Mouse (Mus musculus) midbrain, embryonic 14.5 days (tissue): ENCODE measurements around the gene Aco2. TPM values are rescaled to one million over a fixed set of nuclear protein-coding genes. Genes with fewer than 3 reads are reported as not detected.
A peak's percentile ranks its signal among the peaks of the same experiment; 100 is the strongest.

Experiments used
- ATAC-seq: fragments of 200-750 bp; cut with Nextera tagmentation; 2 replicates; pipeline ENCODE4 v1.8.0; 2017; ENCODE audit warnings: moderate number of reproducible peaks, moderate library complexity; ENCODE audit not compliant: low FRiP score, low TSS enrichment
- DNase-seq: peaks from one replicate; pipeline ENCODE4 v3.0.0-alpha.2; 2015
- H3K27ac ChIP-seq: fragments of 300-500 bp; sonication (generic); replicated peaks from 2 replicates; pipeline ENCODE4 v1.5.1; 2014; ENCODE audit warnings: mild to moderate bottlenecking, low read depth, low read length, moderate library complexity
- H3K27me3 ChIP-seq: fragments of 300-500 bp; sonication (generic); 2 replicates; pipeline ENCODE4 v1.6.1; 2014; ENCODE audit warnings: low read length, control low read depth, mixed read lengths; ENCODE audit not compliant: control insufficient read depth, insufficient read depth
- H3K36me3 ChIP-seq: fragments of 300-500 bp; sonication (generic); 2 replicates; pipeline ENCODE4 v1.6.1; 2014; ENCODE audit warnings: low read length, control low read depth; ENCODE audit not compliant: control insufficient read depth, insufficient read depth
- H3K4me1 ChIP-seq: fragments of 300-500 bp; sonication (generic); 2 replicates; pipeline ENCODE4 v1.6.1; 2014; ENCODE audit warnings: mild to moderate bottlenecking, antibody characterized with exemption, low read length, control low read depth; ENCODE audit not compliant: control insufficient read depth, insufficient read depth
- H3K4me2 ChIP-seq: fragments of 300-500 bp; sonication (generic); 2 replicates; pipeline ENCODE4 v1.6.1; 2014; ENCODE audit warnings: mild to moderate bottlenecking, low read length, moderate library complexity
- H3K4me3 ChIP-seq: fragments of 300-500 bp; sonication (generic); replicated peaks from 2 replicates; pipeline ENCODE4 v1.5.1; 2014; ENCODE audit warnings: low read depth, low read length
- H3K9ac ChIP-seq: fragments of 300-500 bp; sonication (generic); replicated peaks from 2 replicates; pipeline ENCODE4 v1.6.1; 2014; ENCODE audit warnings: mild to moderate bottlenecking, low read length, moderate library complexity
- H3K9me3 ChIP-seq: fragments of 300-500 bp; sonication (generic); 2 replicates; pipeline ENCODE4 v1.6.1; 2016; ENCODE audit warnings: low read length, control low read depth, mixed read lengths; ENCODE audit not compliant: control insufficient read depth
- WGBS: fragments of 180-500 bp; shearing (Covaris S2); extraction: QIAGEN DNeasy Blood & Tissue Kit; methylation state at CpG from one replicate; pipeline ENCODE4 v1.1.7; 2014; 5-methylcytosine and 5-hydroxymethylcytosine counted together
- polyA plus RNA-seq: library from polyadenylated mRNA; unstranded; fragments of >200 nt; fragmentation: Nextera tagmentation; extraction: Ambion mirVana; gene quantifications from 2 replicates; pipeline ENCODE4 v1.2.1, GENCODE M21; 2014

Aco2 gene
- polyA plus RNA-seq, 1 experiment from 2014 or later = 221 TPM

GRCm38 (mm10) chr15:81954151-81954583 lies 82.1 kb downstream of the Aco2 start:
- Histone ChIP-seq H3K27ac (no peak overlapping the region), H3K4me1 (no peaks in the 10 kb centered on the region), H3K4me3 (no peak overlapping the region), H3K27me3 (no peaks in the 10 kb centered on the region), H3K9ac (no peak overlapping the region), H3K9me3 (no peaks in the 10 kb centered on the region), H3K4me2 (no peak overlapping the region), H3K36me3 (peaks cover 47% of the 10 kb centered on the region)
- 95% methylated on average over 9 of the region's 9 CpGs for WGBS
- DNase-seq (no peak), ATAC-seq (no peak)

- no peak for DNase-seq
- Histone ChIP-seq H3K4me3 (no peak overlapping the region), H3K36me3 (peaks cover 41% of the 10 kb centered on the region), H3K9ac (no peak overlapping the region), H3K27ac (no peak overlapping the region), H3K27me3 (no peaks in the 10 kb centered on the region), H3K4me1 (no peaks in the 10 kb centered on the region), H3K9me3 (no peaks in the 10 kb centered on the region), H3K4me2 (no peak overlapping the region)
- no peak for ATAC-seq
- 94% methylated on average over 6 of the region's 6 CpGs for WGBS
These were observed 82.6 kb downstream of the Aco2 start for GRCm38 (mm10) chr15:81954716-81955115.

GRCm38 (mm10) chr15:81955414-81955813 lies 83.3 kb downstream of the Aco2 start:
- H3K9me3 ChIP-seq = no peaks in the 10 kb centered on the region
- H3K27me3 ChIP-seq = no peaks in the 10 kb centered on the region
- H3K4me3 ChIP-seq = no peak overlapping the region
- H3K9ac ChIP-seq = no peak overlapping the region
- H3K27ac ChIP-seq = no peak overlapping the region
- WGBS = 93% methylated on average over 15 of the region's 15 CpGs
- DNase-seq = no peak
- no peaks in the 10 kb centered on the region for H3K4me1 ChIP-seq
- H3K4me2 ChIP-seq = no peak overlapping the region
- no peak for ATAC-seq
- peaks cover 39% of the 10 kb centered on the region for H3K36me3 ChIP-seq

GRCm38 (mm10) chr15:81956457-81956856 lies 84.3 kb downstream of the Aco2 start:
- Histone ChIP-seq H3K4me3 (no peak overlapping the region), H3K4me1 (no peaks in the 10 kb centered on the region), H3K27me3 (no peaks in the 10 kb centered on the region), H3K4me2 (no peak overlapping the region), H3K9ac (no peak overlapping the region), H3K36me3 (peaks cover 31% of the 10 kb centered on the region), H3K9me3 (no peaks in the 10 kb centered on the region), H3K27ac (no peak overlapping the region)
- DNase-seq (peak; percentile 51), ATAC-seq (no peak)
- WGBS = 53% methylated on average over 8 of the region's 8 CpGs

GRCm38 (mm10) chr15:81957598-81957997 lies 85.5 kb downstream of the Aco2 start:
- no peak overlapping the region for H3K9ac ChIP-seq
- no peaks in the 10 kb centered on the region for H3K27me3 ChIP-seq
- 90% methylated on average over 11 of the region's 11 CpGs for WGBS

GRCm38 (mm10) chr15:81958906-81959305 lies 86.8 kb downstream of the Aco2 start:
- WGBS = 93% methylated on average over 3 of the region's 3 CpGs
- Histone ChIP-seq H3K36me3 (peaks cover 15% of the 10 kb centered on the region), H3K27me3 (no peaks in the 10 kb centered on the region), H3K9me3 (no peaks in the 10 kb centered on the region), H3K27ac (no peak overlapping the region), H3K4me1 (no peaks in the 10 kb centered on the region), H3K4me3 (no peak overlapping the region), H3K9ac (no peak overlapping the region), H3K4me2 (no peak overlapping the region)
- ATAC-seq (no peak), DNase-seq (no peak)

More at GRCm38 (mm10) chr15:81957598-81957997, 85.5 kb downstream of the Aco2 start:
- Histone ChIP-seq H3K4me3 (no peak overlapping the region), H3K4me2 (no peak overlapping the region), H3K27ac (no peak overlapping the region), H3K4me1 (no peaks in the 10 kb centered on the region), H3K9me3 (no peaks in the 10 kb centered on the region), H3K36me3 (peaks cover 21% of the 10 kb centered on the region)
- DNase-seq = no peak
- ATAC-seq = no peak

- Histone ChIP-seq H3K4me3 (peak within 1 kb of the TSS; percentile 59), H3K36me3 (peaks cover 2% of the 10 kb centered on the region), H3K9me3 (no peaks in the 10 kb centered on the region), H3K9ac (peak within 1 kb of the TSS; percentile 70), H3K27me3 (no peaks in the 10 kb centered on the region), H3K27ac (peak within 1 kb of the TSS; percentile 89), H3K4me1 (no peaks in the 10 kb centered on the region), H3K4me2 (peak within 1 kb of the TSS; percentile 95)
- WGBS = under 1% methylated on average over 76 of the region's 77 CpGs
- ATAC-seq (peak; percentile 96), DNase-seq (peak; percentile 99)
These were observed 88.3 kb downstream of the Aco2 start, which contains the start of gene Pmm1 for GRCm38 (mm10) chr15:81960171-81961077. TSS of gene Pmm1 (minus strand) at chr15:81960930.

GRCm38 (mm10) chr15:81961078-81961451 lies 89.0 kb downstream of the Aco2 start:
- H3K4me1 ChIP-seq = no peaks in the 10 kb centered on the region
- 2% methylated on average over 8 of the region's 8 CpGs for WGBS
- no peaks in the 10 kb centered on the region for H3K36me3 ChIP-seq
- peak overlapping the region; percentile 95 for H3K4me2 ChIP-seq
- ATAC-seq = no peak; the same call in 1 of the 2 replicates
- H3K9ac ChIP-seq = peak overlapping the region; percentile 70
- H3K4me3 ChIP-seq = peak overlapping the region; percentile 59
- H3K27me3 ChIP-seq = no peaks in the 10 kb centered on the region
- H3K9me3 ChIP-seq = no peaks in the 10 kb centered on the region
- DNase-seq = no peak
- no peak overlapping the region for H3K27ac ChIP-seq

GRCm38 (mm10) chr15:81964262-81964661 lies 92.2 kb downstream of the Aco2 start:
- DNase-seq (no peak), ATAC-seq (no peak)
- Histone ChIP-seq H3K9ac (no peak overlapping the region), H3K9me3 (no peaks in the 10 kb centered on the region), H3K4me1 (no peaks in the 10 kb centered on the region), H3K4me2 (no peak overlapping the region), H3K27me3 (no peaks in the 10 kb centered on the region), H3K27ac (no peak overlapping the region), H3K36me3 (no peaks in the 10 kb centered on the region), H3K4me3 (no peak overlapping the region)
- WGBS = 63% methylated on average over 1 of the region's 1 CpGs
